Mouse (Mus musculus) cerebellum, adult 9-10 months (tissue): Measurements from ENCODE around the gene Ints7.

ENCODE experiments used
- DNase-seq: peaks from one replicate; pipeline ENCODE4 v3.0.0; 2022

Gene Ints7

DNA sequence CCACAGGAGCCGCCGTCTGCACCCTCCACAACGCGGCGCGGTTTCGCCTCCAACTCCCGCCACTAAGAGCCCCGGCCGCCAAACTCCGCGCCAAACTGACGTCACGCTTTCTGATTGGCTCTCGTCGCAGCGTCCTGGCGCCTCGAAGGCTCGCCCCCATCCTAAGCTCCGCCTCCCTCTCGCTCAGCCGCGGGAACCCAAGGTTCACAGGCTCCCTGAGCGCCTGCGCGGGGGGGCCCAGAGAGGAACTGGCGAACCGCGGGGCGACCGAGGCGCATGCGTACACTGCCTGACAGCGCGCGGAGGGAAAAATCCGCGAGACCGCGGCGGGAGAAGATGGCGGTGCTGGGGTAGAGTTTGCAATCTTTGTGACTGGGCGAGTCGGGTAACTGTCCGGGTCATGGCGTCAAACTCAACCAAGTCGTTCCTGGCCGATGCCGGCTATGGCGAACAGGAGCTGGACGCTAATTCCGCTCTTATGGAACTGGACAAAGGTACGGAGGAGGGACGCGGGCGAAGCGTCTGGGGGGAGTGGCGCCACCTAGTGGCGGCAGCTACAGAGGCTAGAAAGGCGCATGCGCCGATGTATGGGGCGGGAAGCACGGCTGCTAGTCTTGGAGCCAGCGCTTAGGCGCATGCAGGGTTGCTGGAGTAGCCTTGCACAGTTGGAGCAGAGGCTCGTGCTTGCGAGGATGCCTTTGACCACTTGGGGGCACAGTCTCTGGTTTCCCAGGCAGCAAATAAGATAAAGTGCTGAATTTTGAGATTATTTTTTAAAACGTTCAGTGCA is at the start of gene Ints7, which contains the start of gene Dtl:
Gene Ints7 (plus strand): TSS at position 179 of the 790 bp plus-strand sequence.
Gene Dtl (minus strand): TSS at position 87 of the 790 bp plus-strand sequence.
- peak; percentile 99 for DNase-seq

DNA sequence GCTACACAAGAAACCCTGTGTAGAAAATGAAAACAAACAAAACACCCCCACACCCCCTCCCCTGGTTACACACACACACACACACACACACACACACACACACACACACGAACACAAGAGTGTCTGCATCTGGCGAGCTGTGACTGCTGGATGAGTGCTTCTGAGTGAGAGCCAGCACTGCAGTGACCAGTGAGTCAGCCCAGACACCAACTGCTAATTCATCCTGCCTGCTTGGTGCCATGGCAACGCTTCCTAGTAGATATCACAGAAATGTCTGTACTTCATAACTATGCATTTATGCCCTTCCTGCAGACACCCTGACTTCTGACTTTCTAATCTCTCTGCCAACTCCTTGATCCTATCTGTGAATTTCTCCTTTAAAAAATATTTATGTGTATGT is 48.3 kb upstream of the Ints7 start:
- DNase-seq = no peak

DNA sequence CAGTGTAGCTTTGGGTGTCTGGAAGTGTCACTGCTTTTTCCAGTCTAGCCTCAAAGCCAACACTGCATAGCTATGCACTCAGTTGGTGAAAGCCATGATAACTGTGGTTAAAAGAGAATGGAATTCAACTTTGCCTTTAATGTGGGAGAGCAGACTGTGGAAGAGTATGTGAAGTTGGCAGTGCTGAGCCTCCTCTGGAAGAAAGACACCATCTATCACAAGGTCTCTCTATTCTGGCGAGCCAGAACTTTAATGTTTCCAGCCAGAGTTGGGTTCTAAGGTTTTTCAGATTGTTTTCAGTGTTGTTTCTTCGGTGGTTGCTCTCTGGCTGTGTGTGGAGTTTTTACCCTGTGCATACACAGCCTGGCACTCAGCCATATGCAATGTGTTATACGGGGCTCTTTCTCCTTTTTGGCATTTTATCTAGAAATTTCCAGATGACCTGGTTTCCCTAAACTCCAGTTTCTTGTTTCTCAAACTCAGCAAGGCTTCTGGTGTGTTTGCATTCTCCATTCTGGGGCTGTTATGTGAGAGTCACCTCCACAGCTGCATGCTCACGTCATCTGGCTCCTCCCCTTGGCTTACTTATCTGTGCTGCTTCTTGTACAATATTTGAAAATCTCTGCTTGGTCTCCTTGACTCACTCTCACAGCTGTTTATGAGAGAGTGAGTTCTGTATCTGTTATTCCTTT is 47.4 kb upstream of the Ints7 start:
- peak; percentile 2 for DNase-seq

DNA sequence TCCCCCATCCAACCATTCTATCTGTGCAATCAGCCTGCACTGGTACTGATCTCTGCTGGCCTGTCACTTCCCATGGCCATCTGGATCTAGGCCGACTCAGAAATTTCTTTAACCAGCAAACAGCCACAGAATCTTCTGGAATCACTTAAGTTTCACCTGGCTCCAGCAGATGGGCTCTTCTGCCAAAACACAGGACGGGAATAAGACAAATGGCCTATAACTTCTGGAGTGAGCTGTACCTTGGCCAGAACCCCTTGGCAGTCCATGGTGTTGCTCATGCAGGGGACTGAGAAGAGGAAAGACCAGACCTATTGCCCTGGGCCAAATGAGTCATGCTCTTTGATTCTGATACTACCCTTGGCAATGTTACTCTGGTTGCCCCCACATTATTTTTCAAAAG is 46.0 kb upstream of the Ints7 start:
- no peak for DNase-seq

DNA sequence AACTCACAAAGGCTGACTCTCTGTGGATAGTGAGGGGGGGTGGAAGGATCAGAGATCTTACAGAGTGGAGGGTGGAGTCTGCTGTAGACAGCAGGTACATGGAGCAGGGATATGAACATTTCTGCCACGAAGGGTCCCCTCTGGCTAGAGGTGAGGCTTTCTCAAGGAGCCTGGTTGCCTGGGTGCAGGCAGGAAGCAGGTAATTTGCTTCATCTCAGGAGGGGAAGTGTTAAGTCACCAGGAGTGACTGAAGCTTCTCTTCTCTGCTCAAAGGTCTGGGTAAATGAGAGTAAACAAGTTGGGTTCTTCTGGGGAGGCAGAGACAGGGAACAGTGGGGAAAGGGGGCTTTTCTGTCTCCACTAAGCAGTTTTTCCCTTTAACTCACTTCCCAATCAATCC is 44.4 kb upstream of the Ints7 start:
- DNase-seq = no peak

DNA sequence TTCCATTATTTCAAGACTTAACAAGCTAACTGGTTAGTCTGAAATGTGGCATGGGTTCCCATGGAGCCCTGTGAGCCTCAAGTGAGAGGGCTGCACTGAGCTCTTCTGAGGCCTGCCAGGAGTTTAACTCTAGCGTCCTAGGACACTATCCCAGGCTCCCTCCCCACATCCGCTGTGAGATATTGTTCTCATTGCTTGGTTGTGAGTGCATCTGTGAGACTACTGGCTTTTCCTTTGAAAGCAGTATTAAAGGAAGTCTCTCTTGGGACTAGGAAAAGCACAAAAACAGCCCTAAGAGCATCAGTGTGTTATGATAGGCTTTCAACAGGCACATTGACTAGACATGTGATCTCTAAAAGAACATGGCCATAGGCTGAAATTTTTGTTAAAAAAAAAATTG is 40.5 kb upstream of the Ints7 start:
- no peak for DNase-seq

DNA sequence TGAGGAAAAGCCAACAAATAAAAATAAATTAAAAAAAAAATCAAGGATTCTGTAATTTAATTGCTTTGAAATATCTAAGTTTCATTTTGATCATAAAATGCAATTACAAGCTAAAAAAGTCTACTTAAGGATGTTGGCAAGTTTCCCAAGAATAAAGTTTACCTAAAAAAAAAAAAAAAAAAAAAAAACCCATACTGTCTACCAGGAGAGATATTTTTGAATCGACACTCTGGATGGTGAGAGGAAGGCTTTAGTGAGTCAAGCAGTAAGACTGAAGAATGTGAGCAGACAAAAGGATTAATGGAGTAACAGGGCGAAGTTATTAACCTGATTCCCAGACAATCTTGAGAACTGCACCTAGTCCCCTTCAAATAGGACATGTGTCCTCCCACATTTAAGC is 35.1 kb upstream of the Ints7 start:
- no peak for DNase-seq

DNA sequence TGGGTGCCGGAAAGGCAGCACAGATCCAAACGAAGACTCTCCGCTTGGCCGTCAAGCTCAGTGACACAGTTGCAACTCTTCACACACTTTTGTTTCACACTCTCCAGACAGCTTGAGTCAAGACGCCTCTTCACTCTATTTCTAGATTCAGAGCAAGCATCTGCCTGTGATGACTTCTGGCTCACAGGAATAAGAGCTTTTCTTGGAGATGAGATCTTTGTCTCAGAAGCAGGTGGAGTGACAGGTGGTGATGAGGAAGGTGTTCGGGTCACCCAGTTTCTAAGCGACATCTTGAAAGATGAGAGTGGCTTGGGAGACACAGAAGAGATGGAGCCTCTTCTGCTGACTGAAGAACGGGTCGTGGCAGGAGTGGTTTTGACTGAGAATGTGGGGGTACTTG is 34.4 kb upstream of the Ints7 start:
- no peak for DNase-seq

DNA sequence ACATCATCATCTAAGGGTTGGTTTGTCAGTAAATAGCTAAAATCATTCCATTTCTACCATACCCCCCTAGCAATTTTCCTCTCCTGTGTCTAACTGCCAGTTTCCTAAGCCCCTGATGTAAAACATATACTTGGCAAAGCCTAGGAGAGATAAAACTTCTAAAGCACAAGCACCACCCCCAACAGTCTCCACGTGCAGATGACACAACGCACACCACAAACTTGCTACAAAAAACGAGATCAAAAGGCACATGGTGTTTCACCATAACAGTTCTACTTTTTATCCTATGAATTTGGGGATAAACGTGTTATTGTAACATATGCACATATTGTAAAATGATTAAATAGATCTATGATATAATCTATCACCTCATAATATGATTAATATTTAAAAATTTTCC is 33.8 kb upstream of the Ints7 start:
- no peak for DNase-seq

DNA sequence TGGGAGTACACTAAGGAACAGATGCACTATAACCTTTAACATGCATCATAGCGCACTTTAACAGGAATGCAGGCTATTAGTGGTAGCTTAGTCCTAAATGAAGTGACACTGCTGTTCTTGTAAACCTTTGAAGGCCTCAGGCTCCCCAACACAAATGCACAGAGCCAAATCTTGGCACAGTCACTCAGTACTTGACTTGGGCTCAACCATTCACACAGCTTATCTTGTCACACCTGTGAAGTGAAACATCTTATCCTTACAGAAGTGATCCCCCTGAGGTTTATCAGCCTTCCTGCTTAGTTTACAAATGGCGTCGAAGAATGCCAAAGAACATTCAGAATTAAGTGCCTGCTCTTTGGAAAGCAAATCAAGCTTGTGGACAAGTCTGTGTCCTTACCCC is 31.7 kb upstream of the Ints7 start:
- DNase-seq = no peak

DNA sequence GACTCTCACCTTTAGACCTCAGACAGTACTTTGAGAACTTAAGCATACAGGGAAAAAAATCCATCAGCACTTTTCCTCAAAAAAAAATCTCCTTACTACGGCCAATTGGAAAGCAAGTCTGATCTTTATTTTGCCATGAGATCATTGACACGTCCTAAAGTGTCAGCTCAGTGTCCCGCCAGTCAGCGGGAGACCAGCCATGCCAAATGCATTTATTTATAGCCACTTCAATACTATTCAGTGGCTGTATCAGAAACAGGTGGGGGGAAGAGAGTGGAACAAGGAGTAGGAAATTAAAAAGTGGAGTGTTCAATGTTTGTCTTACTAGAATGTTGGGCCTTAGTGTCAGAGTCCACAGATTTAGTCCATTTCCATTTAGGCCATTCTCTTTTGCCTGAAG is 24.6 kb upstream of the Ints7 start:
- DNase-seq = no peak

DNA sequence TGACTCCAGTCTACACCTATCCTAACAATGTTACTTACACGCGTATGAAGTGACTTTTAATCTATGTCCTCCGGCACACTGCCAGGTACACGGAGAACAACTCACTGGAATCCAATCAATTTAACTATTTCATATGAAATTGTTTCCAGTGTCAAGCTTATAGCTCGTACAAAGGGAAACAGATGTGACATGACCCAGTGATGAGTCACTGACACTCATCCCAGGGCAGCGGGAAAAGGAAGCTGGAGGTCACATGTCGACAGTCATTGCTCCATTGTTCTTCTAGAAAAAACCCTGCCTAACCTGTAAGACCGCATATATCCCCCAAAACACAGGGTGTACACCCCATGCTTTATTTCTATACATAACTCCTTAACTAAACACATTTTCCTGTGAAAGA is 18.3 kb upstream of the Ints7 start:
- DNase-seq = no peak

DNA sequence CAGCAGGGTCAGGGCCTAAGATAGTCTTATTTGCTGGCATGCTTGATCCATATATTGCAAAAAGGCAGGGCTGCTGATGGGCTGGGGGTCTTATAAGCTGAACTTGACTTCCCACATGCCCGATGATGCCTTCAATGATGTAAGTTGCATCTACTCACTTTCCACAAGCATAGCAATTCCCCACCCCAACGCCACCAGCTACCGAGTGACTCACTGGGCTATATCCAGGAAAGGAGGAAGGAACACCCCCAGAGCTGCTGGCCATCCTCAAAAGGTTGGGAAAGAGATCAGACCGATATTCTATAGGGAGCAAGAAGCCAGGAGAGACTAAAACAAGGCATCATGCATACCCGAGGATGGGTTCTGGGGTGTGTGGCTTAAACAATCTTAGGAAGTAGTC is 15.7 kb upstream of the Ints7 start:
- DNase-seq = no peak

DNA sequence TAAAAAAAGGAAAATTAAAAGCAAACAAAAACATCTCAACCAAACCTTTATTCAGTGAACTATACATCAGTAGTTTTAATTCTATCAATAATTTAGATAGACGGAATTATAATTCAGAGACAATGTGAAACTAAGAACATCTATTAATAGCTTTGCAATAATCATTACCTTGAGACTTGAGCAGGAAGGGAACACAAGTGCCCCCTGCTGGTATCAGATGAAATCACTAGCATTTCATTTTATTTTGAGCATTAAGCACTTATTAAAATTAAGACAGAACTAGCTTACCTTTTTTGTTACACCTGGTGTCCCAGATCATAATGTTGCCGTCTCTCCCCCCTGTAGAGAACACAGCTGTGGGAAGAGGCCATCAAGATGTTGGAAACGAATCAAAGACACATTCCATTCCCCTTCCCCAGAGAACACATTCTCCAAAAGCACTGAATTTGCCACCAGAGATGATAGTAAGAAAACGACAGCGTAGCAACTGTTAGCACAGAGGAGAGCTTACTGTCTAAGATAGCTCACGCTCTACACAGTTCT is 12.5 kb upstream of the Ints7 start:
- peak; percentile 76 for DNase-seq

DNA sequence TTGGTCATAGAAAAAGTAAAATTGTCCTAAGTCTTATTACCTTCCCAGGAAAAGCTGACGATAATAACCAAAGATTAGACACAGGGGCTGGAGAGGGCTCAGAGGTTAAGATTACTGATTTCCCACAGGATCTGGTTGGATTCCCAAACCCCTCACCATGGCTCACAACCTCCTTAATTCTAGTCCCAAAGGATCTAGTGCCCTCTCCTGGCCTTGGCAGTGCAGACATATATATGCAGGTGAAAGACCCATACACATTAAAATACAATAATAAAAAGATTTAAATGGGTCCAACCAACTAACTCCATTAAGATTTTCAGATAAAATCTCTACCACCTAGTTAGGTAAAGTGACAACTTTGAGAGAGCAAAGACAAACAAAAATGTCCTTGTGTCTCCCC is 7.6 kb upstream of the Ints7 start:
- no peak for DNase-seq

DNA sequence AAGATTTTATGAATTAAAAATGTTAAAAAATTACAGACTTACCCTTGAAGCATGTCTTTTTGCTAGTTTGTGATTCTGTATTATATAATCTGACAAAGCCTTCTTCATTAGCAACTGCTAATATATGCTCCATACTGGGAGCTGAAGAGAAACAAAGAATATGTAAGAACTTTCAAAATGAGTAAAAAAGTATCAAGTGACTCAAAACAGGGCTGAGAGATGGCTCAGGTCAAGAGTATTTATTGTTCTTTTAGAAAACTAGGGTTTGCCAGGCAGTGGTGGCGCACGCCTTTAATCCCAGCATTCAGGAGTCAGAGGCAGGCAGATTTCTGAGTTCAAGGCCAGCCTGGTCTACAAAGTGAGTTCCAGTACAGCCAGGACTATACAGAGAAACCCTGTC is 5.8 kb upstream of the Ints7 start:
- DNase-seq = no peak

DNA sequence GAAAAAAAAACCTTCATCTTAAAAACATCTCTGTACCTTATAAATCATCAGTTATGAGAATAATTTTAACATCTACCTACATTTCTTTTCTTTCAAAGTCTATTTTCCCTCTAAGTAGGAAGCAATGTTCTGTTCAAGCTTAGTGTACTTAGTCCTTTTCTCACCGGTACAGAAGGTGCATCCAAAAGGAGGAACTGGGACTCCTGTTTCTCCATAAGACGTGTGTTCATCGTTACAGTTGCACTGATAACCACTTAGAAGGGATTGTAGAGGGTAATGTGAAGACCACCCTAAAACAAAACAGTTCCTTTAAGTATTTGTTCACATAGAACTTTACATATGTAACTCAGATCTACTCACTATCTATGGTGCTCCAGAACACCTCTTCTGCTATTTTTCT is 5.0 kb upstream of the Ints7 start:
- DNase-seq = no peak

DNA sequence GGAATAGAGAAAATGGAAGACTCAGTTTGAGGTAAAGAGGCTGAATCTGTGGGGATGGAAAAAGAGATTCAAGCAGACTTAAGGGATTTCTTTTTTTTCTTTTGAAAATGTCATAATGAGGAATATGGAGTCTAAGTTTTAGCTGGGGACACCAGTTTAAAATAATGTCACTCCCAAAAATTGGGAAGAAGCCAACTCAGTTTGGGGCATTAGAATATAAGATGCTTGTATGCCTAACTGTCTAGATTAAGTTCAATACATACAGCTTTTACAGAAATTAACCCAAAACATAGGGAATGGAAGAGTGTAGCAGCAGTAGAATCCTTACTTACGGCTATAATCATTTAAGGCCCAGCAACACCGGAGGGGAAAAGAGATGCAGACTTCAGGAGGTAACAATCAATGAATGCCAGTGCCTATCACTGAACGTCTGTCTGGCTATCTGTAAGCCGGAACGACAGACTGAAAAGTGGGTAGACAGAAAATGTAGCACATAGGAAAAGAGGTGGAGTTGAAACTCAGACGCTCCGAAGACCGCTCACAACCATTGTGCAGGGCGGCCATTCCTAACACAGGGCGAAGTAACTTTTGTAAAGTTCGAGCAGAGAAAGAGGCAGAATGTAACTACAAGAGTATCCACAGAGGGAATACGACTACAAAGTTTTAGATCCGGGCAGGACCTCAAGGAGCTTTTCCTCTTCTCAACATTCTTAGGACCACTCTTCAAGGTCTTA is 1.4 kb upstream of the Ints7 start:
- DNase-seq = peak; percentile 17

DNA sequence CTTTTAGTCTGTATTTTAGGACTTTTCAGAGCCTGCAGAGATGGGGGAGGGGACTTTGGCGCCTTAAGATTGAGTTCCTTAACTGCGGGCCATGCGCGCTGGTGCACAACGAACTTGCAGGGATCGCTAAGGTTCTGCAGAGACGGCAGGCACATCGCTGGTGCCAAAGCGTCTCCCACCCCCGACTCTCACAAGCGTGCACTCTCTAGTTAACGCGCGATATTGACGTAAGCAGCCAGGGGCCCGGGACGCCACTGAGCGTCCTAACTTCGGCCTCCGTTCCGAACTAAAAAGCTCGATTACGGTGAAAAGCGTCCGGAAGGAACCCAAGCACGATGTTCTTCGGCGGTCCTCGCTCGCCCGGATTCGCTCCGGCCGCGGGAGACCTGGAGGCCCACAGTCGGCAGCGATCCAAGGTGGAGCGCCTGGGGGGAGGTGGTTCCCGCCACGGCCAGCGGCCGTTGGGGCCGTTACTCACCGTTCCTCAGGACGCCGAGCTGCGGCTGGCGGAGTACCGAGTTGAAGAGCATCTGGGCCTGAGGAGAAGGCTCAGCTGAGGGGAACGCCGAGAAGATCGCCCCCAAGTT is 472 bp upstream of the Ints7 start:
- DNase-seq = peak; percentile 56

DNA sequence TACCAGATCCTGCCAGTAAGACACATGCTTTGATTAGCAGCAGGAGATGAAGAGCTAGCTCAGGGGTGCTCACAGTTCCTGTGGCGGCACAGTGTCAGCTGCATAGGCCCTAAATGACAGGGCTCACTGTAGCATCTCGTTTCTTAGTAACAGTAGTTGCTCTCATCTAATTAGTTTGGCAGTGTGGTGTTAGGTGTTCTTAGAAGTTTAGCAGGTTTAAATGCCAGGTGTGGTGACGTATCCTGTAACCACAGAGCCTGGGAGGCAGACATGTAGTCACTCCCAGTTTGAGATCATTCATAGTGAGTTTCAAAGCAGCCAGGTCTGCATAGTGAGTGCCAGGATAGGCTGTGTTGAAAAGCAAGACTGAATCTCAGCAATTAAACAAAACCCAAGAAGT is 4.1 kb downstream of the Ints7 start:
- DNase-seq = no peak

DNA sequence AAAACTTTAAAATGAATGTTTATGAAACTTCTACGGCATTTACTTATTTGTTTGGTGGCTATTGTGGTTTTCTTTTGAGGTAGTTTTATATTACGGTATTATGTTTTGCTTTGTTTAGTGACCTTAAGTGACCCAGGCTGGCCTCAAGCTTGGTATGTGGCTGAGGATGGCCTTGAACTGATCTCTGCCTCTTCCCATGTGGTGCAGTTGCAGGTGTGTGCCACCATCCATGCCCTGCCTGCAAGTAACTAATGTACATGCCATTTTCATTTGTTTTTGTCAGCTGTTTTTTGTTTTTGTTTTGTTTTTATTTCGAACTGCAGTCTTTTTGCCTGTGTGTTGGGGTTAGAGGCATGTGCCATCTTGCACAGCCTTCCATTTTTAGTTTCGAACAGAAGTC is 6.2 kb downstream of the Ints7 start:
- DNase-seq = no peak

DNA sequence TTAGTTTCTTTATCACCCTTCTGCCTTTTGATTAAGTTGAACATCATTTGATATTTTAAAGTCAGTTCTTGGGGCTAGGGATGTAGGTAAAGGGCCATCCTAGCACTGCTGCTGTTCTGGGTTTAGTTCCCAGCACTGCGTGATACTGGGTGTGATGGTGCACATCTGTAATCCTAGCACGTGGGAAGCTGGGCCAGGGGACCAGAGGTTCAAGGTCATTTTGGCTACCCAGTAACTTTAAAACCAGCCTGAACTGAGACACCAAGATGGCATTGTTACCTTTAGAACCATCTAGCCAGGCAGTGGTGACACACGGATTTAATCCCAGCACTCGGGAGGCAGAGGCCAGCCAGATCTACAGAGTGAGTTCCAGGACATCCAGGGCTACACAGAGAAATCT is 8.4 kb downstream of the Ints7 start:
- DNase-seq = no peak

DNA sequence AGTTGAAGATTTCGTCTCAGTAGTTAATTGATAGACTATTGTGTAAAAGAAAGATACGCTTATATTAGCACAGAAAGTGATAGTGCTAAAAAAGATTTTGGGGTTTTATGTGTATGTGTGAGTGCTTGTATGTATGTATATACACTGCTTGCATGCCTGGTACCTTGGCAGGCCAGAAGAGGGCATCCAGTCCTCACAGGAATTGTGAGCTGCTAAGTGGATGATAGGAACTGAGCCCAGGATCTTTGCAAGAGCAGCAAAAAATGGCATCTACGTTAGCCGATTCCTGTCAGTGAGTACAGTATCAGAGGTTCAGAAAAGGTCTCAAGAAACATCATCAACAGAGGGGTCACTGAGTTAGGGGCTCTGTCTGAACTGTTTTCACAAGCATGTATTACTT is 9.0 kb downstream of the Ints7 start:
- DNase-seq = no peak
